Mouse (Mus musculus) cerebellum, adult 2 months (tissue): ENCODE data around the gene Med28.

ENCODE experiments used
- CTCF ChIP-seq: fragments of 200-500 bp; IDR thresholded peaks from 2 replicates; pipeline ENCODE4 v1.5.1; 2011; ENCODE audit warnings: low read depth, mild to moderate bottlenecking, control low read depth, low read length, moderate library complexity, borderline replicate concordance; ENCODE audit not compliant: insufficient read depth
- POLR2A ChIP-seq: fragments of 200-500 bp; IDR thresholded peaks from 2 replicates; pipeline ENCODE4 v1.6.1; 2011; ENCODE audit warnings: low read length, control low read depth, borderline replicate concordance; ENCODE audit not compliant: insufficient read depth

DNA sequence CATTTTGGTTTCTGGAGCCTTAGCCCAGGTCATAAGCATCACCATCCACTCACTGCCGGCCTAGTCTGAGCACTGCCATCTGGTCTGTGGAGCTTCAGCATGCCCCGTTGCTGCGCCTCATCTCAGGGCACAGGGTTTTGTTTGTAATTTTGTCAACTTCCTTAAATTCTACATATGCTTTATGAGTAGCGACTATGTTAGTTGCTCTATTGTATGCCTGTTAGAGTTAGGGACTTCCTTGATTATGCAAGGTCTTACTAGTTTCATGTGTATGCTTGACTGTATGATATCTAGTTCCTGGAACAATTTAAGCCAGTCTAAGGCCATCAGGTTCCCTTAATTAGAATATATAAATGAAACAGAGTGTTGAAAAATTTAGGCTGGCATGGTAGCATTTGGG lies 6.3 kb downstream of the Med28 start:
- no peak for TF ChIP-seq CTCF
- TF ChIP-seq POLR2A = no peak
